Mouse (Mus musculus) spleen, adult 2 months (tissue): ENCODE measurements around the gene Msrb3. TPM values are rescaled to one million over a fixed set of nuclear protein-coding genes. Genes with fewer than 3 reads are reported as not detected.
"Not testable (repeated sequence)": the region's sequence is repeated elsewhere in the genome, so short reads cannot be mapped to it uniquely, and the experiment has no call there.

Experiments used
- DNase-seq, 2 experiments: peaks; one replicate each; pipeline versions ENCODE4 v3.0.0 to v3.0.0-alpha.2; 2012 to 2021; ENCODE audit warnings: low spot score in 2 of 2, low read depth in 1 of 2
- H3K27ac ChIP-seq: fragments of 200-500 bp; 2 replicates; pipeline ENCODE4 v1.5.1; 2012; ENCODE audit warnings: low read length, inconsistent platforms; ENCODE audit not compliant: insufficient read depth
- H3K27me3 ChIP-seq: fragments of 200-500 bp; 2 replicates; pipeline ENCODE4 v1.6.1; 2012; ENCODE audit warnings: mild to moderate bottlenecking, moderate library complexity, low read length, inconsistent platforms; ENCODE audit not compliant: control insufficient read depth, insufficient read depth
- H3K36me3 ChIP-seq: fragments of 200-500 bp; 2 replicates; pipeline ENCODE4 v1.6.1; 2012; ENCODE audit warnings: mild to moderate bottlenecking, low read length, inconsistent platforms; ENCODE audit not compliant: control insufficient read depth, insufficient read depth
- H3K4me1 ChIP-seq: fragments of 200-500 bp; 2 replicates; pipeline ENCODE4 v1.6.1; 2011; ENCODE audit warnings: inconsistent platforms; ENCODE audit not compliant: control insufficient read depth, insufficient read depth, insufficient read length
- H3K4me3 ChIP-seq: fragments of 200-500 bp; 2 replicates; pipeline ENCODE4 v1.5.1; 2011; ENCODE audit warnings: mild to moderate bottlenecking, inconsistent platforms; ENCODE audit not compliant: insufficient read depth, insufficient read length; ENCODE audit errors: extremely low read depth
- CTCF ChIP-seq: fragments of 200-500 bp; IDR thresholded peaks from 2 replicates; pipeline ENCODE4 v1.5.1; 2011; ENCODE audit warnings: mild to moderate bottlenecking, inconsistent platforms; ENCODE audit not compliant: insufficient read depth, insufficient read length, insufficient replicate concordance; ENCODE audit errors: extremely low read depth
- POLR2A ChIP-seq: fragments of 200-500 bp; IDR thresholded peaks from 2 replicates; pipeline ENCODE4 v1.6.1; 2011; ENCODE audit warnings: low read depth, low read length, inconsistent platforms
- WGBS: fragments of 180-500 bp; shearing (Covaris S2); methylation state at CpG from one replicate; pipeline ENCODE4 v1.1.7; 2018; 5-methylcytosine and 5-hydroxymethylcytosine counted together
- polyA plus RNA-seq: library from polyadenylated mRNA; depleted of rRNA; stranded (reverse); fragments of >200 nt; gene quantifications from 2 replicates; pipeline ENCODE4 v1.2.3, GENCODE M21; 2012

The Msrb3 gene
- polyA plus RNA-seq, 1 experiment = 4.5 TPM

DNA sequence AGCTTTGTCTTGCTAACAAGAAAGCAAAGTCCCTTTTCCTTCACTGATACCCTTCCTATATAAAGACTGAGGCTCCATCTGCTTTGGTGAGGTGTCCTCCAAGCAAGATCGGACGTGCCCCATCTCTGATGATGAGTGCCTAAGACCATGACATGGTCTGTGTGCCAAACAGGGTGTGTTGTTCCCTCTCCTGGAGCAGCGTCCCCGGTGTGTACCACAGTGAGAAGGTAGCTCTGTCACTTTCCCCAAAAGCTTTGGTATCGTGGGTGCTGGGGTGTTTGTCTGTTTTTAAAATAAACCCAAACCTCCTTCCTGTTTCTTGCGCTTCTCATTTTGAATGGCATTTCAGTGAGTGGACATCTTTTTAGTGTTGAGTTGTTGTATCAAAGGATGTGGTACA is 139.0 kb downstream of the Msrb3 start:
- WGBS = 82% methylated on average over 6 of the region's 6 CpGs

DNA sequence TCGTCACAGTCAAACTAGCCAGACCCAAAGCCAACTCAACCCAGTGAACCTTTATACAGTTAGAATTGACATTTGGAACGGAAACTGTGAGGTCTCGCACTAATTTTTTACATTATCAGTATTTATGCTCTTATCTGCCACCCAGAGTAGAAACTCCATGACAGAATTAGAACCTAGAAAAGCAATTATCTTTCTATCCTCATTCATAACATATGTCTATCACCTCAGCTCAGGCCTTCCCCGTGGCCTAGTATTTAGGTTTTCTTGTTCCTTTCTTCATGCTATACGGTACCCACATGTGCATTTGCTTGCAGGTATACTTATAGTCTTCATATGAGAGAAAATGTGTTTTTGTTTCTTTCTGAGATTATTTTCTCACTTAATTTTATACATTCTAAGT is 146.4 kb downstream of the Msrb3 start:
- Histone ChIP-seq H3K4me3 (no peak overlapping the region), H3K27me3 (no peaks in the 10 kb centered on the region), H3K36me3 (no peaks in the 10 kb centered on the region), H3K4me1 (no peaks in the 10 kb centered on the region), H3K27ac (no peak overlapping the region)
- TF ChIP-seq POLR2A = no peak
- TF ChIP-seq CTCF = no peak
- 85% methylated on average over 5 of the region's 5 CpGs for WGBS
- no peak for DNase-seq

More for the DNA sequence above, 139.0 kb downstream of the Msrb3 start:
- H3K27me3 ChIP-seq = no peaks in the 10 kb centered on the region
- no peaks in the 10 kb centered on the region for H3K36me3 ChIP-seq
- TF ChIP-seq CTCF = no peak
- H3K4me3 ChIP-seq = no peak overlapping the region
- no peak overlapping the region for H3K27ac ChIP-seq
- no peak for DNase-seq
- H3K4me1 ChIP-seq = no peaks in the 10 kb centered on the region

DNA sequence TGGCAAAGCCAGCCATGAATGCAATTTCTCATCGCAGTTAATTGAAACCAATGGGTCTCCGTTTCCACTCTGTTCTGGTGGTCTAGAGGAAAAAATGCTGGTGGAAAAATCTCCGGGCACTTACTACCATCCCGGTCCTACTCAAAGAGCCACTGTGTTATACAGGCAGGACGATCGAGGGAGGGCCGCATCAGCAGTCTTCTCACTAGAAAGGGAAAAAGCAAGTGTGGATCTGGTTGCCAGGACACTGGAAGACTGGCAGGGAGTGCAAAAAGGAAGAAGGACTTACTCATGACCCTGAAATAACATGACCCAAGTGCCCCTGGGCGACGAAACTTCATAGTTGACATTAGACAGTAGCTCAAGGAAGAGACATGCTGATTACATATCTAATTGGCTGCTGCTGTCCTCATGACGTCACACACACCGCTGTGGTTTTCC is 147.1 kb downstream of the Msrb3 start:
- Histone ChIP-seq H3K4me1 (no peaks in the 10 kb centered on the region), H3K36me3 (no peaks in the 10 kb centered on the region), H3K4me3 (no peak overlapping the region), H3K27me3 (no peaks in the 10 kb centered on the region), H3K27ac (no peak overlapping the region; the same call in 1 of the 2 replicates)
- 85% methylated on average over 11 of the region's 11 CpGs for WGBS
- TF ChIP-seq POLR2A (no peak), CTCF (no peak)
- no peak for DNase-seq

DNA sequence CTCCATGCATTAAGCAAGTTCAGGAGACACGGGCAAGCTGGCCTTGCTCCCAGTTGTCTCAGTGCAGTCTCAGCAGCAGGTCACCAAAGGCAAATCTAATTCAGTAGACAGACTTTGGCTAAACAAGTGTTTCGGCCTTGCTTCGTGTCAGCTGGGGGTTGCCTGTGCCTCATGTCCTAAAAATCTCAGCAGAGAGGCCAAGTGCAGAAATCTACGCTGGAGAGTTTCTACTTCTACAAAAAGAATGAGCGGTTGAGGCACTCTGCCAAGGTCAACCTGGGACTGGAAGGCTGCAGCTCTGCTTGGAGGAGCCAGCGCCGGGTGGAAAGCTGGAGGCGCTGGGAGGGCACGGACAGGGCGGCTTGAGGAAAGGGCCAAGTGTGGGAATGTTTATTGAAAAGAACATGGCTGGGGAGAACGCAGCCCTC is 147.6 kb downstream of the Msrb3 start:
- Histone ChIP-seq H3K4me1 (no peaks in the 10 kb centered on the region), H3K27ac (no peak overlapping the region; the same call in 1 of the 2 replicates), H3K4me3 (no peak overlapping the region), H3K27me3 (no peaks in the 10 kb centered on the region), H3K36me3 (no peaks in the 10 kb centered on the region)
- 85% methylated on average over 11 of the region's 11 CpGs for WGBS
- no peak for DNase-seq
- TF ChIP-seq CTCF = no peak
- no peak for TF ChIP-seq POLR2A

DNA sequence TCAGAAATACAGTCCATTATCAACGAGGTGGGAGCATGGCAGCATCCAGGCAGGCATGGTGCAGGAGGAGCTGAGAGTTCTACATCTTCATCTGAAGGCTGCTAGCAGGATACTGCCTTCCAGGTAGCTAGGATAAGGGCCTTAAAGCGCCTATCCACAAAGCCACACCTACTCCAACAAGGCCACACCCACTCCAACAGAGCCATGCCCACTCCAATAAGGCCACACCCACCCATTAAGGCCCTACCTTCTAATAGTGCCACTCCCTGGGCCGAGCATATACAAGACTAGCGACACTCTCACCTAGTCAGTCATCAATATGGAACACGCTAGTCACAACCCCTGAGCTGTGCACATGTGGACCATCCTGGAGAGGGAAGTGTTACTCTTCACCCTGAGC is 149.3 kb downstream of the Msrb3 start:
- 90% methylated on average over 5 of the region's 5 CpGs for WGBS
- H3K27ac ChIP-seq, H3K36me3 ChIP-seq, DNase-seq, H3K4me3 ChIP-seq, H3K27me3 ChIP-seq, H3K4me1 ChIP-seq: not testable (repeated sequence)

DNA sequence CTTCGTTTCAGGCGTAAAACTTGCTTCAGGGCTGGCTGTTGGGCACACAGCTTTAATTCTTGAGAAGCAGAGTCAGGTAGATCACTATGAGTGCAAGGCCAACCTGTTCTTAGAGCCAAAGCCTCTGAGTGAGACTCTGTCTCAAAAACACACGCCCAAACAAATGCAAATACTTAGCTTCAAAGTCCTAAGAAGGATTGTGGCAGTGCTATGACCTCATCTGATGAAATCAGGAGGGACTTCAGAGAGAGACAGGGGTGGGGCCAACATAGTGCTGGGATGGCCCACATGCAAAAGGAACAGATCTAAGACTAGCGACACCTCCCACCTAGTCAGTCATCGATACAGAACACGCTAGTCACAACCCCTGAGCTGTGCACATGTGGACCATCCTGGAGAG is 150.7 kb downstream of the Msrb3 start:
- no peak overlapping the region for H3K27ac ChIP-seq
- peaks cover 3% of the 10 kb centered on the region; the same call in 1 of the 2 replicates for H3K27me3 ChIP-seq
- WGBS = 89% methylated on average over 6 of the region's 6 CpGs
- H3K36me3 ChIP-seq = no peaks in the 10 kb centered on the region
- H3K4me1 ChIP-seq = no peaks in the 10 kb centered on the region; the same call in 1 of the 2 replicates
- H3K4me3 ChIP-seq = no peak overlapping the region
- TF ChIP-seq CTCF (no peak), POLR2A (no peak)
- DNase-seq = no peak

DNA sequence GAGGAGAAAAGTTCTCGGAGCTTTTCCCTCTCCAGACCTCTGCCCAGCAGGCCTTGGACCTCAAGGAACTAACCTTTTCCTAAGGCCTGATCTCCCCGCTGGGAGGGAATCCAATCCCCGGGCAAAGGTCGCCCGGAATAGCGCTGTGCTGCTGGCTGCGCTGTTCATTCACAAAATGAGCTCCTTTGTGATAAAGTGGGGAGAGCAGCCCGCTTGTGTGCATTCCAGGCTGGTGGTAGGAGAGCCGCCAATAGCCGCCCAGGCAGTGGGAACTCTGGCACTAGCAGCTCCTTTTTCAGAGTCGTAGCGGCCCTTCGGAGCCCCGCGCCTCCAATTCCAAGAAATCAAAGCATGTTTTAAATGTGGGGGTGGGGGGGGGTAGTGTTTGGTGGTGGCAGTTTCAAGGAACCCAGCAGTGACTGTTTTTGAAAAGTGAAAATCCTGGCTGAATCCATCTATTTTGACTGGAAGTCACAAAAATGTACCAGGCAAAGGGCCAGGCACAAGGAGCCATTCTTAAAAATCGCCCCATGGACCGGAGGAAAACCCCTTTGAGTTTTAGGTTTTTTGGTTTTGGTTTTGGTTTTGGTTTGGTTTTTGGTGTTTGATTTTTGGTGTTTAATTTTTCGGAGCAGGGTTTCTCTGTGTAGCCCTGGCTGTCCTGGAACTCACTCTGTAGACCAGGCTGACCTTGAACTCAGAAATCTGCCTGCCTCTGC is 153.6 kb downstream of the Msrb3 start:
- no peaks in the 10 kb centered on the region for H3K36me3 ChIP-seq
- no peak for DNase-seq
- H3K4me3 ChIP-seq = peak overlapping the region; percentile 52
- no peaks in the 10 kb centered on the region; the same call in 1 of the 2 replicates for H3K4me1 ChIP-seq
- WGBS = 6% methylated on average over 18 of the region's 18 CpGs
- peak overlapping the region; percentile 4; the same call in 1 of the 2 replicates for H3K27ac ChIP-seq
- H3K27me3 ChIP-seq = peaks cover 3% of the 10 kb centered on the region; the same call in 1 of the 2 replicates
- TF ChIP-seq CTCF = no peak
- TF ChIP-seq POLR2A = no peak
